Mouse (Mus musculus): ENCODE data around the gene Nsf.

Gene Nsf

DNA sequence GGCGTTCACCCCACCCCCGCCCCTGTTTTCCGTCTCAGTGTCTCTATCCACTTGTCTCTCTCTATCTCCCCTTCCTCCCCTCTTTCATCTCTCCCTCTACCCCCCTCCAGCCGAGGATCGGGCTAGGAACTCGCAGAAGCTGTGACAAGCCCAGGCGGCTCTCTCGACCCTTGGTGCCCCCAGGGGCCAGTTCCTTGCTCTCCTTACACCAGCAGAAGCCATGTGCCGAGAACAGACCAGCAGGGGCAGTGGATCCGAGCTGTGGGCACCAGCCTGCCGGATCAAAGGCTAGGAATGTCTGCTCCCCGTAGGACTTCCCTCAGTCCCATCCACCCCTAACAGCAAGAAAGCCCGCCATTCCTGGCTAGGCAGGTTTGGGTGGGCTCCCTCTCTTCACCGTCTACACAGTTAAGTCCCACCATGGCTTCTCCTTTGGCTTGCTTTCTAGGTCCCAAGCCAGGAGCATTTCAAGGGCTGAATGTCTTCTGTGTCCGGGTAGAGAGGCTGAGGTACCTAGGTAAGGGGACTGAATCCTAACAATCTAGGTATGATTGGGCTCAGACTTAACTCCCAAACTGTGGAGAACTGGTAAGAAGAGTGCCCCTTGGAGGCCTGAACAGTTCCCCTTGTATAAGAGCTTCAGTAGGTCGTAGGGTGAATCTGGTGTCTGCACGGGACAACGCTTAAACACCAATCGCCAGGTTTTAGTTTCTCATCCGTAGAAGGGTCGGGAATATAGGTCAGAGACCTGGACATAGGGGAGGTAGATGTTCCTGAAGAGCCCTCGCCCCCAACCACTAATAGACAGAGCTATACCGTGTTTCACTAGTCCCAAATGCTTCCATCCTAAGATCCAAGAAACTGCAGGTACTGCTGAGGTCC is 181.1 kb downstream of the Nsf start:
- no peak for DNase-seq (ENCODE audit: low spot score in 2 of 2)

All from right cerebral cortex, postnatal 36 days (tissue).